Mouse (Mus musculus) heart, postnatal 0 days (tissue): ENCODE data around the gene Hs3st2. TPM values are rescaled to one million over a fixed set of nuclear protein-coding genes. Genes with fewer than 3 reads are reported as not detected.

Experiments
- ATAC-seq: fragments of 200-750 bp; cut with Nextera tagmentation; 2 replicates; pipeline ENCODE4 v1.8.0; 2017; ENCODE audit warnings: low read depth, moderate number of reproducible peaks, moderate library complexity; ENCODE audit not compliant: insufficient read depth
- DNase-seq: peaks from one replicate; pipeline ENCODE4 v3.0.0-alpha.2; 2016; ENCODE audit warnings: low spot score
- H3K27ac ChIP-seq: fragments of 300-500 bp; sonication (generic); 2 replicates; pipeline ENCODE4 v1.5.1; 2014; ENCODE audit warnings: low read depth, mild to moderate bottlenecking
- H3K27me3 ChIP-seq: fragments of 300-500 bp; sonication (generic); 2 replicates; pipeline ENCODE4 v1.6.1; 2014; ENCODE audit warnings: low read length, mixed read lengths; ENCODE audit not compliant: control insufficient read depth, insufficient read depth
- H3K36me3 ChIP-seq: fragments of 300-500 bp; sonication (generic); replicated peaks from 2 replicates; pipeline ENCODE4 v1.6.1; 2014; ENCODE audit warnings: low read length, mixed read lengths; ENCODE audit not compliant: control insufficient read depth, insufficient read depth
- H3K4me1 ChIP-seq: fragments of 300-500 bp; sonication (generic); 2 replicates; pipeline ENCODE4 v1.6.1; 2014; ENCODE audit warnings: antibody characterized with exemption; ENCODE audit not compliant: control insufficient read depth, insufficient read depth
- H3K4me2 ChIP-seq: fragments of 300-500 bp; sonication (generic); 2 replicates; pipeline ENCODE4 v1.6.1; 2014; ENCODE audit warnings: low read depth, mild to moderate bottlenecking, low read length, moderate library complexity
- H3K4me3 ChIP-seq: fragments of 300-500 bp; sonication (generic); 2 replicates; pipeline ENCODE4 v1.5.1; 2014; ENCODE audit warnings: low read depth, low read length
- H3K9ac ChIP-seq: fragments of 300-500 bp; sonication (generic); replicated peaks from 2 replicates; pipeline ENCODE4 v1.6.1; 2014; ENCODE audit warnings: low read depth, low read length, mixed read lengths
- H3K9me3 ChIP-seq: fragments of 300-500 bp; sonication (generic); replicated peaks from 2 replicates; pipeline ENCODE4 v1.6.1; 2016; ENCODE audit warnings: low read length; ENCODE audit not compliant: control insufficient read depth
- CTCF ChIP-seq: IDR thresholded peaks from 2 replicates; pipeline ENCODE4 v1.5.1; 2016; ENCODE audit warnings: antibody characterized with exemption, control low read depth, low read depth
- EP300 ChIP-seq: IDR thresholded peaks from 2 replicates; pipeline ENCODE4 v1.6.1; 2016; ENCODE audit warnings: antibody characterized with exemption, low read depth
- WGBS: fragments of 180-500 bp; shearing (Covaris S2); extraction: QIAGEN DNeasy Blood & Tissue Kit; methylation state at CpG from one replicate; pipeline ENCODE4 v1.1.7; 2014; 5-methylcytosine and 5-hydroxymethylcytosine counted together
- polyA plus RNA-seq: library from polyadenylated mRNA; unstranded; fragments of >200 nt; fragmentation: Nextera tagmentation; extraction: Ambion mirVana; gene quantifications from 2 replicates; pipeline ENCODE4 v1.2.1, GENCODE M21; 2015
- total RNA-seq: library from RNA; depleted of rRNA; stranded (reverse); fragments of >200 nt; gene quantifications from 2 replicates; pipeline ENCODE4 v1.2.3, GENCODE M21; 2014; ENCODE audit warnings: low replicate concordance

The Hs3st2 gene
- total and polyA plus RNA-seq, 2 experiments from 2014 or later: not detected

GRCm38 (mm10) chr7:121500516-121500915, 108.9 kb downstream of the Hs3st2 start:
- TF ChIP-seq CTCF (no peak), EP300 (no peak)
- H3K4me3 ChIP-seq: no peak overlapping the region
- H3K4me1 ChIP-seq: no peaks in the 10 kb centered on the region
- 72% methylated on average over 17 of the region's 17 CpGs for WGBS
- no peak overlapping the region for H3K4me2 ChIP-seq
- no peaks in the 10 kb centered on the region for H3K9me3 ChIP-seq
- H3K9ac ChIP-seq: no peak overlapping the region
- no peak for DNase-seq
- no peak for ATAC-seq
- H3K27me3 ChIP-seq: no peaks in the 10 kb centered on the region
- H3K27ac ChIP-seq: no peak overlapping the region
- H3K36me3 ChIP-seq: no peaks in the 10 kb centered on the region

DNA sequence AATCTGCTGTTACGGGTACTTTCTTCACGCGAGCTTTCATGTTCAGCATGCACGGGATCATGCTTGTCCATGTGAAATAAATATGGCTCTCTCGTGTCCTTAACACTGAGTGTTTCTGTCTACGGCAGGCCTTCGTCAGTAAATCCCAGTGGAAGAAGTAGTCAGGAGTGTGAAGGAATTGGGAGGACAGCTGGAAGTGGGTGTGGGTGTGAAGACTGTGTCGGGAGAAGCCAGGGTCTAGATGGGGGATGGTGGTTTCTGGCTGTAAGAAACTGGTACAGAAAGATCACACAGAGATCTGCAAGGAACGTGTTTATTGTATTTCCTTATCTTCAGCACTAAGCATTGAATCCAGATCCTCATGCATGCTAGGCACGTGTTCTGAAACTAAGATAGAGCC, 110.0 kb downstream of the Hs3st2 start:
- DNase-seq: no peak
- no peak overlapping the region for H3K27ac ChIP-seq
- no peak overlapping the region for H3K4me2 ChIP-seq
- TF ChIP-seq EP300 (no peak), CTCF (no peak)
- ATAC-seq: no peak
- H3K9ac ChIP-seq: no peak overlapping the region
- H3K4me1 ChIP-seq: no peaks in the 10 kb centered on the region
- no peak overlapping the region for H3K4me3 ChIP-seq
- H3K9me3 ChIP-seq: no peaks in the 10 kb centered on the region
- no peaks in the 10 kb centered on the region for H3K36me3 ChIP-seq
- H3K27me3 ChIP-seq: no peaks in the 10 kb centered on the region
- WGBS: 38% methylated on average over 10 of the region's 10 CpGs

- WGBS: 60% methylated on average over 3 of the region's 3 CpGs
- no peak for DNase-seq
These were observed 125.1 kb downstream of the Hs3st2 start for GRCm38 (mm10) chr7:121516727-121517126.

GRCm38 (mm10) chr7:121517165-121517591, 125.5 kb downstream of the Hs3st2 start:
- Histone ChIP-seq H3K36me3 (no peaks in the 10 kb centered on the region), H3K4me3 (no peak overlapping the region), H3K4me1 (no peaks in the 10 kb centered on the region), H3K9ac (no peak overlapping the region), H3K27me3 (no peaks in the 10 kb centered on the region), H3K4me2 (no peak overlapping the region), H3K27ac (no peak overlapping the region), H3K9me3 (peaks cover 4% of the 10 kb centered on the region; the same call in 1 of the 2 replicates)
- TF ChIP-seq CTCF (no peak), EP300 (no peak)
- no peak for ATAC-seq
- 64% methylated on average over 3 of the region's 3 CpGs for WGBS
- DNase-seq: no peak

More at GRCm38 (mm10) chr7:121516727-121517126, 125.1 kb downstream of the Hs3st2 start:
- Histone ChIP-seq H3K4me1 (no peaks in the 10 kb centered on the region), H3K9me3 (peaks cover 4% of the 10 kb centered on the region; the same call in 1 of the 2 replicates), H3K27ac (no peak overlapping the region), H3K4me2 (no peak overlapping the region), H3K9ac (no peak overlapping the region), H3K27me3 (no peaks in the 10 kb centered on the region), H3K4me3 (no peak overlapping the region), H3K36me3 (no peaks in the 10 kb centered on the region)
- TF ChIP-seq EP300: no peak
- no peak for TF ChIP-seq CTCF
- ATAC-seq: no peak

DNA sequence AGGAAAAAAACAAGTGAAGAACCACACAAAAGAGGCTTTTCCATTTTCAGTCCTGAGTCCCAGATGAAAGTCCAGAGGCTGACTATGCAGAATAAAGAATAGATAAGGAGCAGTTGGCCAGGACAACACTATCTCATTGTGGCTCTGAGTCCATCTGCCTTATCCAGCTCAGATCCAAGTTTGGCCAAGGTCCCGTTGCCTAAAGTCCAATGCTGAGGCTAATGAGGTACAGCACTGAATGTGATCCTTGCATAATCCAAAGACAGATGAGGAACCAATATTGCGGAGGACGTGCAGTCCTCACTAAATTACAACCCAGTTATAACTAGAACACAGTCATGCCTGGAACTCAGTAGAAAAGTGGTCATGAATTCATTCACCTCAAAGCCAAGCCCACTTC, 130.5 kb downstream of the Hs3st2 start:
- 72% methylated on average over 3 of the region's 3 CpGs for WGBS
- H3K36me3 ChIP-seq: no peaks in the 10 kb centered on the region
- H3K9me3 ChIP-seq: peaks cover 4% of the 10 kb centered on the region; the same call in 1 of the 2 replicates
- H3K27me3 ChIP-seq: no peaks in the 10 kb centered on the region
- no peak overlapping the region for H3K9ac ChIP-seq
- TF ChIP-seq CTCF: no peak
- no peak for TF ChIP-seq EP300
- no peaks in the 10 kb centered on the region for H3K4me1 ChIP-seq
- no peak for DNase-seq
- no peak overlapping the region for H3K4me2 ChIP-seq
- H3K4me3 ChIP-seq: no peak overlapping the region
- ATAC-seq: no peak
- H3K27ac ChIP-seq: no peak overlapping the region

GRCm38 (mm10) chr7:121529023-121529422, 137.4 kb downstream of the Hs3st2 start:
- H3K9ac ChIP-seq: no peak overlapping the region
- 54% methylated on average over 2 of the region's 2 CpGs for WGBS
- no peaks in the 10 kb centered on the region for H3K36me3 ChIP-seq
- no peaks in the 10 kb centered on the region for H3K4me1 ChIP-seq
- no peak overlapping the region for H3K4me2 ChIP-seq
- no peak overlapping the region for H3K27ac ChIP-seq
- H3K4me3 ChIP-seq: no peak overlapping the region
- H3K27me3 ChIP-seq: no peaks in the 10 kb centered on the region
- TF ChIP-seq CTCF (no peak), EP300 (no peak)
- no peak for DNase-seq
- H3K9me3 ChIP-seq: no peaks in the 10 kb centered on the region
- no peak for ATAC-seq
